Mouse (Mus musculus): Measurements from ENCODE around the gene Gpn2. TPM values are rescaled to one million over a fixed set of nuclear protein-coding genes. Genes with fewer than 3 reads are reported as not detected.

Gpn2 gene
- total RNA-seq, 2 experiments from 2014 or later: 5.1 to 5.4 TPM

DNA sequence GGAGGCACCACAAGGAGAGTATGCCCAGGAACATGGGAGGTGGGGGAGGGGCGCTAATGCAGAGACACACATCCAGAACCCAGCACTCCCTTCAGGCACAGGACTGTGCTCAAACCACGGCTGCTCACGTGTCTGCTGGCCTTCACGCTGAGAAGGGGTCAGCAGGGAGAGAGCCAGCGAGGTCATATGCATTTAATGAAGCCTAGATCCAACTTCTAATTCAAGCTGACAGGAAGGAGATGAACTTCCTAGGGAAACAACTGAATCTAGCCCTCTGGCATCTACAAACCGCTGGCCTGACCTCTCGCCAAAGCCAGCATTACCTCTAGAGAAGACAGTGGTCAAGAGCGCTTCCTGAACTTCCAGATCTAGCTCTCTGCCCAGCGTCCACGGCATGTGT is 31.3 kb downstream of the Gpn2 start:
- DNase-seq: no peak
- intact Hi-C loops (cut with DNase I; ENCODE audit: low total_unique reads): no loop called here

GRCm38 (mm10) chr4:133617936-133618335 is 33.8 kb downstream of the Gpn2 start:
- intact Hi-C loops (cut with DNase I; ENCODE audit: low total_unique reads): no loop called here

DNA sequence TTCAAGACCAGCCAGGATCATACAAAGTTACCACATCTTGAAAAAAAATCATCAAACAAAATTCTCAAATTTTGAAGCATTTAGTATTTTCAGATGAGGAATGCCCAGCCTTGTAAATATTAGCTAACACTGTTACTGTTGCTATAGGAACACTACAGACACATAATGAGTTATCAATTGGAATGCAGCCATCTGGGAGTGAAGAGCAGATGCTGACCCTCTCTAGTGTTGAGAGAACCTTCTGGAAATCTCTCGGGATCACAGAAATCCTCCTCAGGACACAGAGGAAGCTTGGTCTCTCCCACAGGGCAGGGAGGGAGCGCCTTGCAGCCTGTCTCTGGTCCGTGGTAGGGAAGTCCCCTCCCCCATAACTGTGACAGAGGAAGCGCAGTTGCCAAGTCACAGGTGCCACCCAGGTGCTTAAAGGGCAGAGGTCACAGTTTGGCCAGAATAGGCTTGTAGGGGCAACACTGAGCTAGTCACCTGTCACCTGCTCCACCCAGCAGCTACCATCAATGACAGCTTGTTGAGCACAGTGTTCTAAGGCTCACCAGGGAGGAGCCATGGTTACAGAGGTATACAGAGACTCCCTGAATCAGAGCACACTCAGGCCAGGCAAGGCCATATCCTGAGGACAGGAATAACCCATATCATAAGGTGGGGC is 35.4 kb downstream of the Gpn2 start:
- intact Hi-C loops (cut with DNase I; ENCODE audit: low total_unique reads): no loop called here
- DNase-seq: no peak

More at GRCm38 (mm10) chr4:133617936-133618335, 33.8 kb downstream of the Gpn2 start:
- DNase-seq: no peak

DNA sequence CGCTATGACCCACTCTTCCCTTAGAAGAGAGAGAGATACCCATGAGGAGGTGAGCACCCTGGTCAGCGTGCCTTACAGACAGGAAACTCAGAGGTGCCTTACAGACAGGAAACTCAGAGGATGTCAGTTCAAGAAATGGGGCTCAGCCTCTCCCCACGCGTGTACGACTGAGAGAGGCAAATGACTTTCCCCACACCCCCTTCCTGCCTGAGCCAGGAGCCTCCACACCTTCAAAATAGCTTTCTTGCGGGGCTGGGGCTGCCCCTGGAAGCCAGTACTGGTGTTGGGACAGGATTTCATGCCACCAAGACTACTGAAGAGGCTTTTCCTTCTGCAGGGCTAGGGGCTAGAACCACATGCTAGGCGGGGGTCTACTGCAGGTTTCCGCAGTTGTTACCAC is 36.5 kb downstream of the Gpn2 start:
- no peak for DNase-seq
- intact Hi-C loops (cut with DNase I; ENCODE audit: low total_unique reads): no loop called here

GRCm38 (mm10) chr4:133622161-133622695 is 38.1 kb downstream of the Gpn2 start:
- intact Hi-C loops (cut with DNase I; ENCODE audit: low total_unique reads): no loop called here
- DNase-seq: no peak

DNA sequence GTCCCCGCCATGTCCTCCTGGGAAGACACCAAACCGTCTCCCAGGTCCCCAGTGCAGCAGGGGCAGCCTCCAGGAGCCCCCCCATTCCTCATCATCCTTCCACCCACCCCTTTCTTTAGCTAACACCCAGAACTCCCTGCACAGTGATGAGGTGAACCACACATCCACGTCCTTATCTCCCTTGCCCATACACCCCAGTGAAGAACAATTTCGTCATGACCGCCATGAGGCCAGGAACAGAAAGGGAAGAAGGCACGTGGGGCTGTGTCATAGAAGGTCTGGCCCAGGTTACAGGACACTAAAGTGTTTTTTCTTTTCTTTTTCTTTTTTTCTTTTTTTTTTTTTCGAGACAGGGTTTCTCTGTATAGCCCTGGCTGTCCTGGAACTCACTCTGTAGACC is 40.7 kb downstream of the Gpn2 start:
- intact Hi-C loops (cut with DNase I; ENCODE audit: low total_unique reads): no loop called here
- DNase-seq: no peak

GRCm38 (mm10) chr4:133625621-133626071 is 41.5 kb downstream of the Gpn2 start:
- peak; percentile 41 for DNase-seq

GRCm38 (mm10) chr4:133626221-133626620 is 42.1 kb downstream of the Gpn2 start:
- intact Hi-C loops (cut with DNase I; ENCODE audit: low total_unique reads): no loop called here

More at GRCm38 (mm10) chr4:133625621-133626071, 41.5 kb downstream of the Gpn2 start:
- intact Hi-C loops (cut with DNase I; ENCODE audit: low total_unique reads): no loop called here

DNA sequence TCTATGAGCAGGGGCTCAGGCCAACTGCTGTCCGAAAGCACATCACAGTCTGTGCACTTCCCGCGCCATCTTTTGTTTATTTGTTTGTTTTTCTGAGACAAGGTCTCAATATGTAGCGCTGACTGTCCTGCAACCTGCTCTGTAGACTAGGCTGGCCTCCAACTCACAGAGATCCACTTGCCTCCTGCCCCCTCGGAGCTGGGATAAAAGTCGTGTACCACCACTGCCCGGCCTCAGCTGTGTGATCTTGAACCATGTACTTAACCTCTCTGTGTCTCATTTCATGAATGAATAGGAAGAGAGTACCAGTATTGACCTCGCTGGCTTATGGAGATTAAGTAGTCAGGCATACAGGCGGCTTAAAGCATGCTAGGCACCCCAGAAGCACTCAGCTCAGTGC is 42.5 kb downstream of the Gpn2 start:
- intact Hi-C loops (cut with DNase I; ENCODE audit: low total_unique reads): no loop called here

More at GRCm38 (mm10) chr4:133626221-133626620, 42.1 kb downstream of the Gpn2 start:
- no peak for DNase-seq

DNA sequence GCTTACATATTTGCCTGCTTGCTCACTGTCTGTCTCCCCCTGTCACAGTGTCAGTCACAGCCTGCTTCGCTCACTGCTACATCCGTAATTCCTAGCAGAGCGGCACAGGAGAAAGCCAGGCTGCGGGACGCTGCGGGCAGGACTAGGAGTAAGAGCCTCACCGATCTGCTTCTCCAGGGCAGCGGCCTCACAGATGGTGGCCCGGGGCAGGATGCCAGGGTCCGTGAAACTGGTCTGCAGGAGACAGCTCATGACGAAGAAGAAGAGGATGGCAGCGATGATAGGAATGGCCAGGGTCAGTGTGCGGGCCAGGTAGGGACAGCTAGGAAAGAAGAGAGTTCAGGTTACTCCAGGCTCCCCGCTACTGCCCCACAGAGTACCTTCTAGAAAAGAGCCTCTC is 42.9 kb downstream of the Gpn2 start:
- intact Hi-C loops (cut with DNase I; ENCODE audit: low total_unique reads): no loop called here
- DNase-seq: no peak

More for the DNA sequence above, 42.5 kb downstream of the Gpn2 start:
- no peak for DNase-seq

DNA sequence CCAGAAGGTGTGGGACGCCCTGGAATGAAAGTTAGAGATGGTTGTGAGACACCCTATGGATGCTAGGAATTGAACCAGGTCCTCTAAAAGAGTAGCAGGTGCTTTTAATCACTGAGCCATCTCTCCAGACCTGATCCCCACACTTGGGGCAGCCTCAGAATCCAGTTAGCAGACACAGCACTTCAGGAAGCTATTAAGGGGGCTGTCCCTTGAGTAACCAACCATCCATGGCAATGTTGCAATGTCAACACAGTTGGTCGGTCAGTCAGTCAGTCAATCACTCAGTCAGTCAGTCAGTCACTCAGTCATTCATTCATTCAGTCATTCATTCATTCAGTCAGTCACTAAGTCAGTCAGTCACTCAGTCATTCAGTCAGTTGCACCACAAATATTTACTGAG is 44.4 kb downstream of the Gpn2 start:
- no peak for DNase-seq
- intact Hi-C loops (cut with DNase I; ENCODE audit: low total_unique reads): no loop called here

GRCm38 (mm10) chr4:133629191-133629590 is 45.0 kb downstream of the Gpn2 start:
- intact Hi-C loops (cut with DNase I; ENCODE audit: low total_unique reads): no loop called here

GRCm38 (mm10) chr4:133630326-133630920 is 46.3 kb downstream of the Gpn2 start:
- intact Hi-C loops (cut with DNase I; ENCODE audit: low total_unique reads): no loop called here
- DNase-seq: no peak

More at GRCm38 (mm10) chr4:133629191-133629590, 45.0 kb downstream of the Gpn2 start:
- no peak for DNase-seq

DNA sequence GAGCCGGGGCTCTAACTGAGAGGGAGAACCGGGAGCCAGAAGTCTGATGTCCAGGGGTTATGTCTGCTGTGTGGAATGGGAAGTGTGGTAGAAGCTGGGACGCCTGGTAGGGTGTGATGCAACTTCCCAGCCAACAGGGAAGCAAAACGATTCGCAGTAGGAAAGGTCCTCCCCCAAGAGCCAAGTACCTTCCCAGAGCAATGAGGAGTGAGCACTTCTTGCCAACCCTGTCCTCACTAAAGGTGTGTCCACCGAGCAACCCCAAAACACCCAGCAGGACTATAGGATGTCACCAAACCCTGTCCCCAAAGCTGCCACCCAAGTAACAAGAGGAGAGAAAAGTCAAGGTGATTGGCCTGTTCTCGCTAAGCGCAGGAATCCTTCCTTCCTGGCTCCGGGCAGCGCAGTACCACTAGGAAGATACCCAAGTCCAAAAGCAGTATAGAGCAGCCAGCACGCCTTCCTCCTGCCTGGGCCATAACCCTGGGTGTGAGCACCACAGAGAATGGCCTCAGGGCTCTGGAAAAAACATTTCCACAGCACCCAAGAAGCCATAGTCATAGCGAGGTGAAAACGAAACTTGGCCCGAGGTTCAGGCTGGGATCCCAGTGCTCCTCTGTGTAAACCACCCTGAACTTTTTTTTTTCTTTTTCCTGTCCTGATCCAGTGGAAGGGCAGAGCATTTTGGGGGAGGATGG is 47.1 kb downstream of the Gpn2 start:
- intact Hi-C loops (cut with DNase I; ENCODE audit: low total_unique reads): no loop called here
- peak; percentile 20 for DNase-seq

DNA sequence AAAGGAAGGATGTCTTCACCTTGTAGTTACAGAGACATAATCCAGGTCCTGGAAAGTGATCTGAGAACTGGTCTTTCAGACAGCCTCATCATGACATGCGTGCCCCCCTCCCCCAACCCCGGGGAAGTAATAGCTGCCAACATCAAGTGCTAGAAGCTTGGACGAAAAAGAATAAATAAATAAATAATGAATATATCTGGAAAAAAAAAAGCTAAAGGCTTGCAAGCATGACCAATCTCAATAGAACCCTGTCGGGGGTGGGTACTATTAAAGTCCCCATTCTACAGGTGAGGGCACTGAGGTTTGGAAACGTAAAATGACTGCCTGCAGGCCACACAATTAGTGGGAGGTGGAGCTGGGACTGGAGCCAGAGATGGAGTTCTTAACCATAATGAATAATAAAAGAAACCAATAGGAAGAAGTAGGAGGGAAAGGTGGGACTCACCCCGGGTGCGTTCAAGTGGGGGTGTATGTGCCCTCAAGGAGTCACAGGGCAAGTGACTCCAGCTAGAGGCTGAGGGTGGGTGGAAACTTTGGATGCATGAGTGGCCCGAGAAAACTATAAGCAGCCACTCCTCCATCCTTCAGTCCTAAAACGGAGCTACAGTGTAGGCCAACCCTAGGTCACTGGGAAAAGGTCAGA is 47.7 kb downstream of the Gpn2 start:
- DNase-seq: no peak
- intact Hi-C loops (cut with DNase I; ENCODE audit: low total_unique reads): no loop called here

DNA sequence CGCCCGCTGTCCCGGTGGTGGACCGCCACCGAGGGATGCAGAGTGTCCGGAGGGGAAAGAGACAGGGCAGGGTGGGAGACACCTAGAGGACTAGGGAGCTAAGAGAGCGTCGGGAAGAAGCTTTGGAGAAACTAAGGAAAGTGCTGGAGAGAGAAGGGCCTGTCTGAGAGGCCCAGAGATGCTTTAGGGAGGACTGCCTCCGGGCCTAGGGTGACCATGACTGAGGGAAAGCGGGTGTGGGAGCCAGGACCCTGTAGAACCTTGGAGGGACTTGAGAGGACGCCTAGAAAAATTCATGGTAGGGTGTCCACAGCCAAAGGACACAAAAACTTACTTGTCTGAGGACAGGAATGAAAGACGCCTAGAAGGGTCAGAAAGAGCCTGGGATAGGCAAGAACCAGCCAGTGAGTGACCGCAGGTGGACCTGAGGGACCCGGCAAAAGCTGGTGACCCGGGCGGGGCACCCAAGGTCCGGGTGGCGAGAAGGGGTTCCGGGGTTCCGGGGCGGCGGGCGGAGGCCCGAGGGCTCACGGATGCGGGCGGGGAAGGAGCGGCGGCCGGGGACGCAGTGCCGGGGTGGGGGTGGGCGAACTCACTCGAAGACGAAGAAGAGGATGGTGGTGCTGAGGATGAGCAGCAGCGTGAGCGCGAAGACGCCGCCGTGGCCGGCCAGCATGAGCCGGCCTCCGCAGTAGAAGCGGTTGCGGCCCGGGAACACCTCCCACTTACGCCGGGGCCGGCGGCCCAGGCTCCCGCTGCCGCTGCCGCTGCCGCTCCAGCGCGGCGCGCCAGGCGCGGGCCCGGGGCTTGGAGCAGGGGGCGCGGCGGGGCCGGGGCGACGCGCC is 48.5 kb downstream of the Gpn2 start:
- DNase-seq: no peak
- intact Hi-C loops (cut with DNase I; ENCODE audit: low total_unique reads): no loop called here

- intact Hi-C loops (cut with DNase I; ENCODE audit: low total_unique reads): no loop called here
- DNase-seq: peak; percentile 88
Observed at GRCm38 (mm10) chr4:133633332-133634042, 49.3 kb downstream of the Gpn2 start.

- intact Hi-C loops (cut with DNase I; ENCODE audit: low total_unique reads): no loop called here
- DNase-seq: no peak
Observed at GRCm38 (mm10) chr4:133634043-133634410, 49.9 kb downstream of the Gpn2 start.
